Mouse (Mus musculus): Measurements from ENCODE around the gene Ifi211. TPM values are rescaled to one million over a fixed set of nuclear protein-coding genes. Genes with fewer than 3 reads are reported as not detected.
"Not testable (repeated sequence)": the region's sequence is repeated elsewhere in the genome, so short reads cannot be mapped to it uniquely, and the experiment has no call there.

Ifi211 gene
- total RNA-seq, 2 experiments from 2014 or later, result not detected

GRCm38 (mm10) chr1:173879225-173879987 lies 33.4 kb downstream of the Ifi211 start:
- not testable (repeated sequence) for DNase-seq (ENCODE audit: low spot score in 2 of 2)

- not testable (repeated sequence) for DNase-seq (ENCODE audit: low spot score in 2 of 2)
These were observed 34.6 kb downstream of the Ifi211 start for GRCm38 (mm10) chr1:173878264-173878663.

- DNase-seq (ENCODE audit: low spot score in 2 of 2), result not testable (repeated sequence)
These were observed 35.7 kb downstream of the Ifi211 start for GRCm38 (mm10) chr1:173877125-173877524.

GRCm38 (mm10) chr1:173868586-173868985 lies 44.3 kb downstream of the Ifi211 start:
- DNase-seq (ENCODE audit: low spot score in 2 of 2), result not testable (repeated sequence)

GRCm38 (mm10) chr1:173866504-173866903 lies 46.3 kb downstream of the Ifi211 start:
- no peak for DNase-seq (ENCODE audit: low spot score in 2 of 2)

GRCm38 (mm10) chr1:173853711-173854110 lies 59.1 kb downstream of the Ifi211 start:
- peak; percentile 16 to 41 for DNase-seq (ENCODE audit: low spot score in 2 of 2)

GRCm38 (mm10) chr1:173852853-173853252 lies 60.0 kb downstream of the Ifi211 start:
- DNase-seq (ENCODE audit: low spot score in 2 of 2), result not testable (repeated sequence)

Other genes starting within 250 kb of the Ifi211 start
- gene Ifi208, start 239.4 kb downstream of the Ifi211 start, total RNA-seq (2021), result not detected
- under 1 TPM; 0.23 to 0.42 TPM for gene Ifi207, start 171.3 kb downstream of the Ifi211 start, total RNA-seq (2021)
- gene Ifi204, start 146.1 kb downstream of the Ifi211 start, total RNA-seq (2021), result under 1 TPM; 0.54 to 0.59 TPM
- gene Mndal, start 29.4 kb upstream of the Ifi211 start, total RNA-seq (2021), result 10 to 100 TPM; 20.4 to 21.3 TPM
- 1 to 10 TPM; 7.1 to 9.3 TPM for gene Ifi203, start 29.6 kb upstream of the Ifi211 start, total RNA-seq (2021)
- gene Ifi202b, start 69.7 kb upstream of the Ifi211 start, total RNA-seq (2021), result not detected
- under 1 TPM in 1 of 2 experiments, not detected in 1; 0.27 TPM for gene Ifi205, start 118.8 kb upstream of the Ifi211 start, total RNA-seq (2021)
- not detected for gene Olfr433, start 127.7 kb upstream of the Ifi211 start, total RNA-seq (2021)
- gene Olfr432, start 136.2 kb upstream of the Ifi211 start, total RNA-seq (2021), result not detected
- gene Olfr430, start 153.6 kb upstream of the Ifi211 start, total RNA-seq (2021), result not detected
- gene Olfr429, start 171.3 kb upstream of the Ifi211 start, total RNA-seq (2021), result not detected
- gene Olfr427, start 183.8 kb upstream of the Ifi211 start, total RNA-seq (2021), result not detected
- not detected for gene Olfr231, start 208.1 kb upstream of the Ifi211 start, total RNA-seq (2021)
- not detected for gene Olfr424, start 218.5 kb upstream of the Ifi211 start, total RNA-seq (2021)
- gene Olfr420, start 242.6 kb upstream of the Ifi211 start, total RNA-seq (2021), result not detected

All from layer of hippocampus, postnatal 10 days (tissue).